Mouse (Mus musculus) bone marrow, adult 2 months (tissue): ENCODE data around the gene Ubr2. TPM values are rescaled to one million over a fixed set of nuclear protein-coding genes. Genes with fewer than 3 reads are reported as not detected.

Experiments
- H3K27ac ChIP-seq: fragments of 200-500 bp; 2 replicates; pipeline ENCODE4 v1.5.1; 2012; ENCODE audit warnings: low read depth, mild to moderate bottlenecking, control low read depth, inconsistent platforms, low read length; ENCODE audit not compliant: control insufficient read depth, poor library complexity, insufficient read depth
- H3K4me1 ChIP-seq: fragments of 200-500 bp; 2 replicates; pipeline ENCODE4 v1.6.1; 2011; ENCODE audit warnings: low read length; ENCODE audit not compliant: control insufficient read depth, insufficient read depth
- H3K4me3 ChIP-seq: fragments of 200-500 bp; replicated peaks from 2 replicates; pipeline ENCODE3; 2011; ENCODE audit warnings: mild to moderate bottlenecking, low read depth, low read length, control low read depth; ENCODE audit not compliant: control insufficient read depth
- CTCF ChIP-seq: fragments of 200-500 bp; IDR thresholded peaks from 2 replicates; pipeline ENCODE4 v1.5.1; 2011; ENCODE audit warnings: low read length, control low read depth; ENCODE audit not compliant: control insufficient read depth, insufficient read depth
- POLR2A ChIP-seq: fragments of 200-500 bp; IDR thresholded peaks from 2 replicates; pipeline ENCODE4 v1.6.1; 2011; ENCODE audit warnings: low read depth, mild to moderate bottlenecking, control low read depth, low read length, borderline replicate concordance; ENCODE audit not compliant: control insufficient read depth
- WGBS: fragments of 180-500 bp; shearing (Covaris S2); methylation state at CpG from one replicate; pipeline ENCODE4 v1.1.7; 2018; 5-methylcytosine and 5-hydroxymethylcytosine counted together
- polyA plus RNA-seq: library from polyadenylated mRNA; stranded (reverse); fragments of >200 nt; gene quantifications from 2 replicates; pipeline ENCODE4 v1.2.4, GENCODE M21; 2011; ENCODE audit warnings: low replicate concordance; ENCODE audit not compliant: missing spikeins, insufficient read depth, insufficient read length

The Ubr2 gene
- polyA plus RNA-seq, 1 experiment: 49.0 TPM

GRCm38 (mm10) chr17:46903876-46904490, 106.4 kb downstream of the Ubr2 start:
- no peak for TF ChIP-seq POLR2A
- peak; percentile 96 for TF ChIP-seq CTCF
- 26% methylated on average over 19 of the region's 19 CpGs for whole genome bisulfite sequencing
- Histone ChIP-seq H3K4me1 (no peaks in the 10 kb centered on the region), H3K4me3 (no peak overlapping the region), H3K27ac (no peak overlapping the region)

GRCm38 (mm10) chr17:46900941-46901340, 109.4 kb downstream of the Ubr2 start:
- 55% methylated on average over 2 of the region's 2 CpGs for WGBS
- Histone ChIP-seq H3K4me1 (no peaks in the 10 kb centered on the region), H3K27ac (no peak overlapping the region), H3K4me3 (no peak overlapping the region)
- TF ChIP-seq POLR2A: no peak
- no peak for TF ChIP-seq CTCF

- TF ChIP-seq POLR2A: no peak
- TF ChIP-seq CTCF: no peak
- no peak overlapping the region for H3K27ac ChIP-seq
- no peak overlapping the region for H3K4me3 ChIP-seq
- 53% methylated on average over 13 of the region's 13 CpGs for WGBS
- no peaks in the 10 kb centered on the region for H3K4me1 ChIP-seq
These were observed 113.0 kb downstream of the Ubr2 start for GRCm38 (mm10) chr17:46897221-46897950.

- H3K4me1 ChIP-seq: peaks cover 2% of the 10 kb centered on the region; the same call in 1 of the 2 replicates
- no peak overlapping the region for H3K27ac ChIP-seq
- no peak overlapping the region for H3K4me3 ChIP-seq
- TF ChIP-seq CTCF (no peak), POLR2A (no peak)
- 90% methylated on average over 9 of the region's 9 CpGs for whole genome bisulfite sequencing
These were observed 114.9 kb downstream of the Ubr2 start for GRCm38 (mm10) chr17:46895426-46895825.

- WGBS: 2% methylated on average over 64 of the region's 64 CpGs
- no peak for TF ChIP-seq POLR2A
- TF ChIP-seq CTCF: no peak
- H3K27ac ChIP-seq: peak overlapping the region; percentile 98
- H3K4me3 ChIP-seq: peak overlapping the region; percentile 97
- peaks cover 2% of the 10 kb centered on the region; the same call in 1 of the 2 replicates for H3K4me1 ChIP-seq
These were observed 119.3 kb downstream of the Ubr2 start for GRCm38 (mm10) chr17:46890843-46891594.

- Histone ChIP-seq H3K4me3 (peak within 1 kb of the TSS; percentile 97), H3K4me1 (peaks cover 2% of the 10 kb centered on the region; the same call in 1 of the 2 replicates), H3K27ac (peak within 1 kb of the TSS; percentile 98)
- TF ChIP-seq POLR2A: peak; percentile 99
- no peak for TF ChIP-seq CTCF
- WGBS: under 1% methylated on average over 40 of the region's 40 CpGs
These were observed 120.1 kb downstream of the Ubr2 start, which contains the start of gene Tbcc for GRCm38 (mm10) chr17:46890116-46890815. Gene Tbcc, plus strand, starts transcription at chr17:46890684.

GRCm38 (mm10) chr17:46889450-46890084, 120.8 kb downstream of the Ubr2 start:
- whole genome bisulfite sequencing: under 1% methylated on average over 44 of the region's 44 CpGs
- H3K4me1 ChIP-seq: peaks cover 2% of the 10 kb centered on the region; the same call in 1 of the 2 replicates
- TF ChIP-seq POLR2A (peak; percentile 65; the same call in 1 of the 2 replicates), CTCF (no peak)
- peak overlapping the region; percentile 92 for H3K27ac ChIP-seq
- peak overlapping the region; percentile 69 for H3K4me3 ChIP-seq
